Mouse (Mus musculus) CH12.LX (cell line): Measurements from ENCODE around the gene Slc15a3. TPM values are rescaled to one million over a fixed set of nuclear protein-coding genes. Genes with fewer than 3 reads are reported as not detected.

Experiments used
- DNase-seq: peaks from one replicate; pipeline ENCODE4 v3.0.0-alpha.2; 2013; ENCODE audit errors: extremely low read depth
- H3K27ac ChIP-seq: 2 replicates; pipeline ENCODE4 v1.5.1; 2012; ENCODE audit warnings: low read depth, mild to moderate bottlenecking, control low read depth, moderate library complexity; ENCODE audit not compliant: insufficient read depth
- H3K27me3 ChIP-seq: replicated peaks from 2 replicates; pipeline ENCODE3; 2012; ENCODE audit warnings: inconsistent platforms
- H3K36me3 ChIP-seq, 2 experiments: replicated peaks in 1 of 2; 2 replicates each; pipeline versions ENCODE3 to v1.6.1; 2012; ENCODE audit warnings: inconsistent platforms in 1 of 2, low read length in 1 of 2, mild to moderate bottlenecking in 1 of 2, mixed read lengths in 1 of 2, moderate library complexity in 1 of 2; ENCODE audit not compliant: control insufficient read depth in 1 of 2, insufficient read depth in 1 of 2
- H3K4me1 ChIP-seq, 2 experiments: 2 replicates each; pipeline ENCODE4 v1.6.1; 2012; ENCODE audit warnings: inconsistent platforms in 1 of 2, moderate library complexity in 1 of 2; ENCODE audit not compliant: insufficient read depth in 2 of 2, control insufficient read depth in 1 of 2
- H3K4me2 ChIP-seq: 2 replicates; pipeline ENCODE4 v1.6.1; 2012; ENCODE audit warnings: low read depth, mild to moderate bottlenecking, control low read depth; ENCODE audit not compliant: poor library complexity, insufficient read depth, severe bottlenecking
- H3K4me3 ChIP-seq, 3 experiments: fragments of 150-350 bp in 1 of 3; sonication (generic) in 1 of 3; replicated peaks in 1 of 3; 2 replicates each; pipeline versions ENCODE3 to v1.5.1; 2011 to 2012; ENCODE audit warnings: low read depth in 2 of 3, low read length in 2 of 3, mild to moderate bottlenecking in 2 of 3, moderate library complexity in 2 of 3, control low read depth in 1 of 3, improper control_type of control experiment in 1 of 3, inconsistent platforms in 1 of 3, mixed read lengths in 1 of 3; ENCODE audit not compliant: poor library complexity in 1 of 3
- H3K79me2 ChIP-seq: replicated peaks from 2 replicates; pipeline ENCODE4 v1.6.1; 2012; ENCODE audit warnings: mild to moderate bottlenecking, moderate library complexity; ENCODE audit not compliant: control insufficient read depth, poor library complexity, insufficient read depth, severe bottlenecking; ENCODE audit errors: extremely low read depth
- H3K9ac ChIP-seq: 2 replicates; pipeline ENCODE4 v1.6.1; 2012; ENCODE audit warnings: low read depth, mild to moderate bottlenecking, control low read depth, moderate library complexity; ENCODE audit not compliant: insufficient read depth
- H3K9me3 ChIP-seq: replicated peaks from 2 replicates; pipeline ENCODE3; 2012; ENCODE audit warnings: low read length, inconsistent platforms, mixed read lengths
- CHD1 ChIP-seq: IDR thresholded peaks from 2 replicates; pipeline ENCODE4 v1.6.1; 2012; ENCODE audit warnings: low read depth, low read length, improper control_type of control experiment, inconsistent platforms
- HCFC1 ChIP-seq: IDR thresholded peaks from 2 replicates; pipeline ENCODE4 v1.6.1; 2012; ENCODE audit warnings: low read depth, mild to moderate bottlenecking, inconsistent platforms, low read length, improper control_type of control experiment
- JUN ChIP-seq: IDR thresholded peaks from 2 replicates; pipeline ENCODE4 v1.6.1; 2011; ENCODE audit warnings: low read depth, mild to moderate bottlenecking, low read length, improper control_type of control experiment, moderate library complexity; ENCODE audit not compliant: insufficient read depth
- KAT2A ChIP-seq: IDR thresholded peaks from 2 replicates; pipeline ENCODE4 v1.6.1; 2012; ENCODE audit warnings: low read length, improper control_type of control experiment, inconsistent platforms; ENCODE audit not compliant: insufficient replicate concordance
- MAX ChIP-seq: IDR thresholded peaks from 2 replicates; pipeline ENCODE4 v1.6.1; 2011; ENCODE audit warnings: low read length, improper control_type of control experiment
- MAZ ChIP-seq: IDR thresholded peaks from 2 replicates; pipeline ENCODE4 v1.6.1; 2012; ENCODE audit warnings: low read depth, mild to moderate bottlenecking, inconsistent platforms, low read length, improper control_type of control experiment, moderate library complexity
- MXI1 ChIP-seq: IDR thresholded peaks from 2 replicates; pipeline ENCODE4 v1.6.1; 2011; ENCODE audit warnings: mild to moderate bottlenecking, low read depth, low read length, improper control_type of control experiment
- NELFE ChIP-seq: IDR thresholded peaks from 2 replicates; pipeline ENCODE4 v1.6.1; 2011; ENCODE audit warnings: low read depth, low read length, improper control_type of control experiment
- POLR2A ChIP-seq: IDR thresholded peaks from 2 replicates; pipeline ENCODE4 v1.6.1; 2011; ENCODE audit warnings: low read depth, mild to moderate bottlenecking, improper control_type of control experiment, low read length
- ZC3H11A ChIP-seq: IDR thresholded peaks from 2 replicates; pipeline ENCODE4 v1.6.1; 2012; ENCODE audit warnings: low read depth, mild to moderate bottlenecking, inconsistent platforms, low read length, improper control_type of control experiment
- dilution Hi-C: fragments of 300-500 bp; cut with MboI; formaldehyde crosslinking; loops from 2 replicates; pipeline ENCODE4 v1.14.3; 2020; ENCODE audit warnings: low sequenced_read_pairs; ENCODE audit not compliant: extremely low pct_unique_long_range_greater_than_20kb, extremely low pct_ligation_motif_present
- in situ Hi-C: fragments of 300-500 bp; cut with MboI; formaldehyde crosslinking; loops from 3 replicates; pipeline ENCODE4 v1.14.3; 2019; ENCODE audit warnings: low sequenced_read_pairs, low pct_ligation_motif_present, low pct_unique_long_range_greater_than_20kb, mixed read lengths
- polyA plus RNA-seq: library from polyadenylated mRNA; unstranded; fragments of >175 nt; gene quantifications from 2 replicates; pipeline ENCODE4 v1.2.1, GENCODE M21; 2012; ENCODE audit warnings: low read depth; ENCODE audit not compliant: insufficient read length
- total RNA-seq, 2 experiments: library from RNA; depleted of rRNA; stranded (reverse); fragments of 300-350 nt in 1 of 2; fragments of >200 nt in 1 of 2; gene quantifications; 2 replicates each; pipeline ENCODE4 v1.2.3; 2012 to 2014

The Slc15a3 gene
- total and polyA plus RNA-seq, 3 experiments: 84.5 to 219 (median 94.3) TPM

DNA sequence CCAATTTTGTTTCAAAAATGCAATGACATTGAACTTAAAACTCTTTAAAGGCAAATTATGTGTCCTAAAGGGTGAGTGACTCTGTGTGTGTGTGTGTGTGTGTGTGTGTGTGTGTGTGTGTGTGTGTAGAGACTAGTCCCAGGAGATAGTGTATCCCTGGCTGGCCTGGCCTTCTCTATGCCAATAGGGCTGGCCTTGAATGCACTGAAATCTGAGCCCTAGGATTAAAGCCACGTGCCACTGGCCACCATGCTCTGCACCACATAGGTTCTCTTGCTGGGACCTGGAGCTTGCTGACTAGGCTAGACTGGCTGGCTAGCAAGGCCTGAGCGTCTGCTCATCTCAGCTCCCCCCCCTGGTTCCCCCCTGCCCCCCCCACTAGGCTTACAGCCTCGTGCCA lies 46.5 kb upstream of the Slc15a3 start:
- peaks cover 4 to 48% of the 10 kb centered on the region in 2 experiments for H3K36me3 ChIP-seq
- no peak overlapping the region for H3K4me3 ChIP-seq
- no peaks in the 10 kb centered on the region for H3K9me3 ChIP-seq
- no peak overlapping the region for H3K4me2 ChIP-seq
- peaks cover 8 to 64% of the 10 kb centered on the region in 2 experiments; a peak in 3 of 4 replicates for H3K4me1 ChIP-seq
- H3K27ac ChIP-seq: no peak overlapping the region
- DNase-seq: no peak
- H3K9ac ChIP-seq: no peak overlapping the region
- dilution Hi-C loops: no loop called here
- H3K79me2 ChIP-seq: no peaks in the 10 kb centered on the region
- TF ChIP-seq POLR2A: no peak
- TF ChIP-seq MXI1: no peak
- TF ChIP-seq CHD1: no peak
- no peak for TF ChIP-seq ZC3H11A
- no peak for TF ChIP-seq MAZ
- no peak for TF ChIP-seq HCFC1
- no peak for TF ChIP-seq KAT2A
- no peak for TF ChIP-seq JUN
- H3K27me3 ChIP-seq: no peaks in the 10 kb centered on the region
- in situ Hi-C loops: no loop called here

DNA sequence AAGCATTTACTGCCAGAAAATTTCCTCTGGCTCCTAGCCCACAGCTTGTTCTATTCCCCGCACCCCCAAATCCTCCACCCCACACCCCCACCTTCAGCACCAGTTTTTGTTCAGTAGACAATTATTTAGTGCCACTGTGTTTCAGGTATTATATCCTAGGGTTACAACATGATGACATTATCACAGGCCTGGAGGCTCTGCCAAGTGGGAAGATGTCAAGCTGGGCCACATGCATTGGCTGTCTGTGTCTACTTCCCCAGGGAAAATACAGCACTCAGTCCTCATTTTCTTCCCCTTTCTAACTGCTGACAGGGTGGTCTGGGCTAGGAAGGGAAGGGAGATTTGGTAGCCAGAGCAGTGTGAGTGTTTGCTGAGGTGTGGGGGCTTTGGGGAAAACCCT lies 44.6 kb upstream of the Slc15a3 start:
- Histone ChIP-seq H3K27ac (no peak overlapping the region), H3K4me2 (no peak overlapping the region), H3K4me3 (no peak overlapping the region), H3K36me3 (peaks cover 0 to 29% of the 10 kb centered on the region in 2 experiments), H3K27me3 (no peaks in the 10 kb centered on the region), H3K9me3 (no peaks in the 10 kb centered on the region), H3K79me2 (no peaks in the 10 kb centered on the region), H3K9ac (no peak overlapping the region), H3K4me1 (peaks cover 11 to 48% of the 10 kb centered on the region in 2 experiments)
- DNase-seq: peak; percentile 48
- dilution Hi-C loops (no loop called here), in situ Hi-C loops (no loop called here)
- TF ChIP-seq NELFE: no peak
- TF ChIP-seq MAX: 0 out of 2 replicates have a peak, but pooled peaks have one; percentile 14

DNA sequence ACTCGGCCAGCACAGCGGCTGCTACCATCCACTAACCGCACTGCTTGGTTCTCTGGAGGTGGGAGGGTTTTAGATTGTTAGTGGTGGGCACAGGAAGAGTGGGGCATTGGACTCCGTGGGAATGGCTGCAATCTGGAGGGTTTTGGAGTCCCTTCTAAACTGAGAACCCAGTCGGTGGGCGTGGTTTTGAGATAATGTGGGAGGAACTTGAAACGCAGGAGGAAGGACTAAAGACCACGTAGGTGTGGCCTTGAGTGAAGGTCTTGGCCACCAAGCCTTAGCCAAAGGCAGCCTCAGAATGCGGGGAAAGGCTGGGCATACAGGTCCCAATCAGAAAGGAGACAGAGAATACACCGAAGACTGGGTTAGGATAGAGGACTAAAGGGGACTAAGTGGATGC lies 41.0 kb upstream of the Slc15a3 start:
- Histone ChIP-seq H3K79me2 (no peaks in the 10 kb centered on the region), H3K4me2 (no peak overlapping the region)
- dilution Hi-C loops: no loop called here
- TF ChIP-seq JUN (no peak), KAT2A (no peak)
- TF ChIP-seq, all 38 proteins: peak for 0
- no peak overlapping the region for H3K4me3 ChIP-seq
- H3K4me1 ChIP-seq: peaks cover 13 to 49% of the 10 kb centered on the region in 2 experiments
- no peak for DNase-seq
- no peaks in the 10 kb centered on the region for H3K27me3 ChIP-seq
- no peak overlapping the region for H3K9ac ChIP-seq
- in situ Hi-C loops: no loop called here
- H3K27ac ChIP-seq: no peak overlapping the region
- no peaks in the 10 kb centered on the region for H3K9me3 ChIP-seq
- peaks cover 0 to 6% of the 10 kb centered on the region in 2 experiments for H3K36me3 ChIP-seq
